Mouse (Mus musculus) v-Abl transformed pro-B cells (cell line): ENCODE data around the gene 6330409D20Rik.

Experiments used
- in situ Hi-C, 2 experiments: fragments of 400-800 bp; cut with MboI; formaldehyde crosslinking; loops; one replicate each; pipeline ENCODE4 v1.15.1; 2025; ENCODE audit not compliant: unreplicated experiment in 2 of 2

The 6330409D20Rik gene

DNA sequence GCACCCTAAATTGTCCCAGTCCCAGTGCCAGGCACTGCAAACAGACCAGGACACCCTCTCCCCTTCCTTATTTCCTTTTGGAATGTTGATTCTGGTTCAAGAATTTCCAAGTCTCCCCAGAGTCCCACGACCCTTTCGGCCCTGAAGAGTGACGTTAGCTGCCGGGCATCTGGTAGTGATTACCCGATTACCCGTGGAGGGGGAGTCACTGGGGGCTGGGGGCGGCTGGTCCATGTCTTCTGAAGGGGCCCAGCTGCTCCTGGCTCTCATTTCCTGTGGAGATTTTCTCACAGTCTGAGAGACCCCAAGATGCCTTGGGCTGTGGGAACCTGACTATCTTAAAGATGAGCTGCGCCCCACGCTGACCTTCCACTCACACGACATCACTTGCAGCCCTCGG is 10.0 kb downstream of the 6330409D20Rik start:
- in situ Hi-C loops = no loop called here

DNA sequence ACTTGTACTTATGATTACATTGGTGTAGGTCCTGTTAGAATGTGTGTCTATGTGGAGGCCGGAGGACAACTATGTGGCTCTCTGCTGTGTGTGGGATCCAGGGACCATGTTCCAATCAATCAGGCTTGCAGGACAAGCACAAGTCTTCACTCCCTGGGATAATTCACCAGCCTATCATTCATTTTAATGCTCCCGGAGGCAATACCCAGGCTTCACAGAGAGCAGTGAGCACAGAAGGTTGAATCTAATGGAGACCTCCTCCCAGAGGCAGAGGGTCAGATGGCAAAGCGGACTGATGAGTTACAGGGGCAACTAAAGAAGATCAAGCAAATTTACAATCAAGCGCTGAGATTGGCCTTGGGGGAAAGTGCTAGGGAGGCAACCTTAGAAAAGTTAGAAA is 11.3 kb downstream of the 6330409D20Rik start:
- in situ Hi-C loops = no loop called here

DNA sequence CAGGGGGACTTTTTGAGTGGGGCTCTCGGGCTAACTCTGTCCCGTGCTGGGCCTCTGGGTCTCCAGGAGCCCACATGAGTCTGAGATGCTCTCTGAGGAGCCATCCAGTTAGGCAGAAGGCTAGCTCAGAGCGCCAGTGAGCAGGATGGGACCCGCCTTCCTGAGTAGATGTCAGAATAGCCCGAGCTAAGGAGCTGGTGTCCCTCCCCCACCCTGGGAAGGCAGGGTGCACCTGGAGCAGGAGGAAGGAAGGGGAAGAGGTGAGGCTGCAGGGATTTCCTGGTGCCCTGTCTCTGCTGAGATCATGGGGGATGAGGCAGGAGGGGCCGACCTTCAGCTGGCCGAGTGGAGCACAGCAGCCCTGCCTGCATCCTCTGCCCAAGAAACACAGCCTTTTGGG is 12.4 kb downstream of the 6330409D20Rik start:
- in situ Hi-C loops = no loop called here

DNA sequence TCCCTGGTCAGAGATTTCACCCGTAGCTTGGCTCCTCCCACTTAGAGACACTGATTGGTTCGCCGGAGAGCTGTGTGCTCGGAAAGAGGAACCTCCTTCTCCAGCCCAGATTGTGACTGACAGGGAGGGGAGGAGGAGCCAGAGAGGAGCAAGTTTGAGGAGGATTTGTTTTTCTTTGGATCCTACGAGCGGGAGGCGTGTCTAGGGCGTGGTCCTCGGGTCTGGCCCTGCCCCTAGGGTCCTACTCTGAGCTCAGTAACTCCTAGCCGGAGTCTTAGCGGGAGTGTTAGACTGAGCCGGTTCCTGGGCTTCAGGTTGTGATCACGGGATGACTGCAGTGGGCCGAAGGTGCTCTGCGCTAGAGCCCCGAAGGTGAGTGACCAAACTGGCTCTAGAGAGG is 13.4 kb downstream of the 6330409D20Rik start:
- in situ Hi-C loops = no loop called here

- in situ Hi-C loops = no loop called here
These were observed 15.7 kb downstream of the 6330409D20Rik start for GRCm38 (mm10) chr2:32724832-32725790.

DNA sequence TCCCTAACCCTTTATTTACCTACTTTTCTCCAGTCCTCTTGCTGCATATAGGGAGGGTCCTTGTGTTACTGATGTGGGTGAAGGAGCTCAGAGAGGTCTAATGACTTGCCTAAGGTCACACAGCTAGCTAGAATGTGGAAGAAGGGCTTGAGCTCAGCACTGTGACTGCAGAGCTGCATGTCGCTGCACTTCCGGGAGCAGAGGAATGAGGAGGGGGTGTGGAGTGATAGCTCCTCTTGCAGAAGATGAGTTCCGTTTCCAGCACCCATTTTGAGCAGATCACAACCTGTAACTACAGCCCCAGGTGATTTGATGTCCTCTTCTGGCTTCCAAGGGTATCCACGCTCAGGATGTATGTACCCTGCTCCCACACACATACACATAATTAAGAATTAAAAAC is 16.7 kb downstream of the 6330409D20Rik start:
- in situ Hi-C loops = no loop called here

- in situ Hi-C loops = no loop called here
These were observed 18.2 kb downstream of the 6330409D20Rik start for GRCm38 (mm10) chr2:32722581-32722980.

GRCm38 (mm10) chr2:32722046-32722445 is 18.8 kb downstream of the 6330409D20Rik start:
- in situ Hi-C loops = no loop called here

DNA sequence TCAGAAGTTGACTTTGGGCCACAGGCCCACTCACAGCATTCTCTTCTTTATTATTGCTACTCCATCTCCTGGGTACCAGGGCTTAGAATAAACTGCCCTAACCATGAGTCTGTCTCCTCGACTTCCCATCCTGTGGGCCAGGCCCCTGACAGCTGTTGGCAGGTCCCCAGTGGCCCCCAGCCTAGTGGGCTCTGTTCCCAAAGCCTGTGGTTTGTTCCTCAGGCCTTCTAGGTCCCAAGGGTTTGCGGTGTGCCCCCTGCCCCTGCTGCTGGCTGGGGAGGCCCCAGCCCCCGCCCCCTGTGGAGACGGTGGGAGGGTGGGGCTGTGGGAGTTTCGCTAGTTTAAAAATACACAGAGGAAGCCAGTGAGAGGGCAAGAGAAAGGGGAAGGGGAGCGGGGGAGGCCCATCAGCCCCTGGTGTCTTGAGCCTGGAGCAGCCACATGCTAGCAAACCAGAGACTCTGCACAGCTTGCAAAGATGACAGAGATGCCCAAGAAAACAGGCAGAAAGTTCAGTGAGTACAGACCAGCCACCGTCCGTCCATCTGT is 20.1 kb downstream of the 6330409D20Rik start, which contains the start of gene Sh2d3c:
Sh2d3c (plus strand) TSS at position 375 of the 549 bp plus-strand sequence.
- in situ Hi-C loops = no loop called here

GRCm38 (mm10) chr2:32720053-32720452 is 20.8 kb downstream of the 6330409D20Rik start:
- in situ Hi-C loops = no loop called here

GRCm38 (mm10) chr2:32718761-32719160 is 22.1 kb downstream of the 6330409D20Rik start:
- in situ Hi-C loops = no loop called here

DNA sequence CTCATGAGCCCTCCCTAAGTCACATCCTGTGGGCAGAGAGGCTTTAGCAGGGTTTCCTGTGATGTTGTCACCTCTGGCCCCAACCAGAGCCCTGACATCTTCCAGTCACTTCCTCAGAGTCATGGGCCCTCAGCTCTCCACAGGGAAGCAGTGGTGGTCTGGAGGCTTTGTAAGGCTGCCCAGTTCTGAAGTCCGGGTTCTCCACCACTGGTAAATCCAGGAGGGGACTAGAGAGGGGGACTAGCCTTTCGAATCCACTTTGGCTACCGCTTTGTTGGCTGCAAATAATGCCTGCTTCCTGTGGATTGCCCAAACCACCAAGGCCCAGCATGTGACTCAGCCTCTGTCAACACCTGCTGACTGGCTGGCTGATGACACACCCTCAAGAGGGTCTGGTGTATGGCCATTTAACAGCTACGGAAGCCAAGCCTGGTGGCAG is 25.8 kb downstream of the 6330409D20Rik start:
- in situ Hi-C loops = loop anchor here (5.0 kb wide), 1 partner anchor 42 kb away; the partner anchor contains the start of gene Tor2a (in 2 of the 2)

DNA sequence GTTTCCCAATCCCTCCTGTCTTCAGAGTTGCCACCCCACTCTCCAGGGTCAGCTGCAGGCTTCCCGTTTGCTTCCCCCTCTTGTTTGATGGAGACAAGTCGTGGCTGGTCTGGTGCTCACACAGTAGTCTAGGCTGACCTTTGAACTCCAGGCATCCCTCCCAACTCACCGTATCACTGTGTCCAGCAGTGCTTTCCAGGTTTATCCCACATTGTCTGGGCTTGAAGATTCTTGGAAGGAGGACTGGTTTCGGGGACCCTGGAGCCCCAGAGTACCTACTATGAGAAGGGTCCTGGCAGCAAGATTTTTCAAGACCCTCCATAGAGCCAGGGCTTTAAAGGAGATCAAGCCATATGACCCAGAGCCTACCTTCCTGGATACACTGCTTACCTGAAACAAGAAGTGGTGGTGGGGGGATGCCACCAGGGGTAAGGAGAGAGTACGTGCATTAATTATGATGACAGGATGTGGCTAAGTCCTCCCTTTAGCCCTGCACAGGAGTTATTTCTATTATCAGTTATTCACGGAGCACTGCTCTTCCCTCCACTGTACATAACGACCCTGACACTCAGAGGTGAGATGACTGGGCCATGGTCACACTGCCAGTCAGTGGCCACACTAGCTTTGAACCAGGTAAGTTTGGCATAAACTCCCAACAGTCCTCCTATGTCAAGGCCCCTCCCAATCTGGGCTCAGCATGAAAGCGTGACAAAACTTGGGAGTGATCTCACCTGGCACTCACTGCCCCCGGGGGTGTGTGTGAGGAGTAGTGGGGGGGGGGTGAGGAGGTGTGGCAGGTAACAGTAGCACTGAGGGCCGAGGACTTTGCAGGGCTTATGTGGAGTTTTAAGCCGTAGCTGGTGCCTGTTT is 26.5 kb downstream of the 6330409D20Rik start:
- in situ Hi-C loops = loop anchor here (5.0 kb wide), 1 partner anchor 43 kb away; the partner anchor contains the start of gene Tor2a (in 2 of the 2)

GRCm38 (mm10) chr2:32712934-32713817 is 27.6 kb downstream of the 6330409D20Rik start, which contains the start of gene Cdk9:
Cdk9 (minus strand) TSS chr2:32713076.
- in situ Hi-C loops = loop anchor here (5.0 kb wide), 1 partner anchor 44 kb away; the partner anchor contains the start of gene Tor2a (in 2 of the 2)

GRCm38 (mm10) chr2:32712586-32712933 is 28.3 kb downstream of the 6330409D20Rik start:
- in situ Hi-C loops = loop anchor here (5.0 kb wide), 1 partner anchor 45 kb away; the partner anchor contains the start of gene Tor2a (in 2 of the 2)

- in situ Hi-C loops = loop anchor here (5.0 kb wide), 1 partner anchor 45 kb away; the partner anchor contains the start of gene Tor2a (in 2 of the 2)
These were observed 28.7 kb downstream of the 6330409D20Rik start for GRCm38 (mm10) chr2:32712108-32712551.

DNA sequence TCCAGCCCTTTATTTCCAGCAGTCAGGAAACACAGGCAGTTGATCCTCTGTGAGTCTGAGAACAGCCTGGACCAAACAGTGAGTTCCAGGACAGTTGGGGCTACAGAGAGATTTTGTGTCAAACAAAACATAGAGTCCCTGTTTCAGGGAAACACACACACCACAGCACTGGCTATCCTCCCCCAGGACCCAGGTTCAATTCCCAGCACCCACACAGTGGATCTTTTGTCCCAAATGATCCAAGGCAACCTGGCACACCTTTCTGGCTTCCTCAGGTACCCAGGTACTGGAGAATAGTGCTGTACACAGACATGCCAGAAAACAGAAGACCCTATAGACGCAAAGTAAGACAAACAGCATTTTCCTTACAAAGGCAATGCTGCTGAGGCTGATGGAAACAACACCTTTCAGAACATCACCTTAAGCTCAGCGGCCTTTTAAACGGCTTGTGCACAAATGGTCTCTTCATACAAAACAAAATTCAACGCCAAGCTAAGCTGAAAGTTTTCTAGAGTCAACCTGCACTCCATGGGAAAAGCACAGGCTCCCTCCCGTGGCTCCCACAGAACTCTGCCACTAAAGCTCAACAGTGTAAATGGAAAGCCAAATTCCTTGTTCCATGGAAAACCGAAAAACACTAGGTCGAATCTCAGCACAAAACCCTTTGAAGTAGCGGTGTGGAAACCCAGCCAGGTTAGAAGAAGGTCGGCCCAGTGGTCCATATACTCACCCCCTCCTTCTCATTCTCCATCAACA is 29.3 kb downstream of the 6330409D20Rik start:
- in situ Hi-C loops = loop anchor here (5.0 kb wide), 1 partner anchor 46 kb away; the partner anchor contains the start of gene Tor2a (in 2 of the 2)

DNA sequence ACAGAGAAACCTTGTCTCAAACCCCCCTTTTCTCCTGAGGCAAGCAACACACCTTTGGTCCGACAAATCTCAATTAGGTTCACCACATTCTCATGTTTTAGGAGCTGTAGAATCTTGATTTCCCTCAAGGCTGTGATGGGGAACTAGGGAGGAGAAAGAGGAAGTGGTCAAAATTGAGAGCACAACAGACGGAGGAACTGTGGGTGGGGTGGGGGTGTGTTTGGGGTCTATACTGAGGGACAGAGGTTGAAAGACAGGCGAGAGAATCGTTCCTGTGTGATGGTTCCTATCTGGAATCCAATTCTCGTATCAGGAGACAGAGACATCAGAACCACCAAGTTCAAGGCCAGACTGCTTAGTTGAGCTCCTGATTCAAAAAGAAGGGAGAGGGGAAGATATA is 30.4 kb downstream of the 6330409D20Rik start:
- in situ Hi-C loops = loop anchor here (5.0 kb wide), 1 partner anchor 47 kb away; the partner anchor contains the start of gene Tor2a (in 2 of the 2)
